Mouse (Mus musculus) liver, postnatal 0 days (tissue): ENCODE results near the gene Rfx1. TPM values are rescaled to one million over a fixed set of nuclear protein-coding genes. Genes with fewer than 3 reads are reported as not detected.

Experiments used
- ATAC-seq: fragments of 200-750 bp; cut with Nextera tagmentation; 2 replicates; pipeline ENCODE4 v1.8.0; 2017; ENCODE audit warnings: mild to moderate bottlenecking, moderate library complexity
- DNase-seq: peaks from one replicate; pipeline ENCODE4 v3.0.0-alpha.2; 2016
- H3K27ac ChIP-seq: fragments of 300-500 bp; sonication (generic); 2 replicates; pipeline ENCODE4 v1.5.1; 2014; ENCODE audit warnings: antibody characterized with exemption, moderate library complexity, mild to moderate bottlenecking, low read depth
- H3K27me3 ChIP-seq: fragments of 300-500 bp; sonication (generic); 2 replicates; pipeline ENCODE4 v1.6.1; 2014; ENCODE audit warnings: low read length, control low read depth, mixed read lengths; ENCODE audit not compliant: insufficient read depth
- H3K36me3 ChIP-seq: fragments of 300-500 bp; sonication (generic); replicated peaks from 2 replicates; pipeline ENCODE4 v1.6.1; 2014; ENCODE audit warnings: mild to moderate bottlenecking, control low read depth, low read length, moderate library complexity, mixed read lengths; ENCODE audit not compliant: insufficient read depth
- H3K4me1 ChIP-seq: fragments of 300-500 bp; sonication (generic); 2 replicates; pipeline ENCODE4 v1.6.1; 2014; ENCODE audit warnings: antibody characterized with exemption, mild to moderate bottlenecking, control low read depth; ENCODE audit not compliant: insufficient read depth
- H3K4me2 ChIP-seq: fragments of 300-500 bp; sonication (generic); 2 replicates; pipeline ENCODE4 v1.6.1; 2014; ENCODE audit warnings: low read depth, mild to moderate bottlenecking, low read length, moderate library complexity, mixed read lengths
- H3K4me3 ChIP-seq: fragments of 300-500 bp; sonication (generic); 2 replicates; pipeline ENCODE4 v1.5.1; 2014; ENCODE audit warnings: low read depth, low read length
- H3K9ac ChIP-seq: fragments of 300-500 bp; sonication (generic); replicated peaks from 2 replicates; pipeline ENCODE4 v1.6.1; 2014; ENCODE audit warnings: mild to moderate bottlenecking, moderate library complexity
- H3K9me3 ChIP-seq: fragments of 300-500 bp; sonication (generic); 2 replicates; pipeline ENCODE4 v1.6.1; 2016; ENCODE audit warnings: mild to moderate bottlenecking, control low read depth, low read length, mixed read lengths
- CTCF ChIP-seq: sonication (generic); IDR thresholded peaks from 2 replicates; pipeline ENCODE4 v1.5.1; 2016; ENCODE audit warnings: antibody characterized with exemption, low read depth
- EP300 ChIP-seq: IDR thresholded peaks from 2 replicates; pipeline ENCODE4 v1.6.1; 2016; ENCODE audit warnings: antibody characterized with exemption, low read depth, mild to moderate bottlenecking
- WGBS: fragments of 180-500 bp; shearing (Covaris S2); extraction: QIAGEN DNeasy Blood & Tissue Kit; methylation state at CpG from one replicate; pipeline ENCODE4 v1.1.7; 2014; ENCODE audit not compliant: insufficient replicate concordance; 5-methylcytosine and 5-hydroxymethylcytosine counted together
- polyA plus RNA-seq: library from polyadenylated mRNA; unstranded; fragments of >200 nt; fragmentation: Nextera tagmentation; extraction: Ambion mirVana; gene quantifications from 2 replicates; pipeline ENCODE4 v1.2.1, GENCODE M21; 2015

The Rfx1 gene
- polyA plus RNA-seq, 1 experiment from 2014 or later: 1.5 TPM

DNA sequence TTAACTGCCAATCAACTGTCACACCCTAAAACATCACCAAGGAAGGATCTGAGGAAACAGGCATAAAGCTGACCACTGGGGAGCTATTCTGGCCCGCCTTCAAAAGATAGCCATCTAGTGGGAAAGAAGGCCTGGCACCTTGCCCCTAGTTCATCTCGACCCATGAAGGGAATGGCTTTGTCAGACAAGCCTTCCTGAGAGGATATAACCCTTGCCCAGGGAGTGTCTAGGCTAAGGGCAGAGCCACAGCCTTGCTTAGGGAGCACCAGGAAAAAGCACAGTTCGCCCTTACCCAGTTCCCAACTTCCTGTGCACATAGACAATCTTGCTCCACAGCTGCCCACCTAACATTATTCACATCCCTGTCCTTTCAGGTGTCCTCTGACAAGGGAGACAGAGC, 37.0 kb downstream of the Rfx1 start:
- Histone ChIP-seq H3K27me3 (no peaks in the 10 kb centered on the region), H3K36me3 (peaks cover 3% of the 10 kb centered on the region), H3K27ac (no peak overlapping the region), H3K9me3 (no peaks in the 10 kb centered on the region), H3K4me1 (peaks cover 23% of the 10 kb centered on the region), H3K4me3 (peak overlapping the region; percentile 80), H3K9ac (peak overlapping the region; percentile 74), H3K4me2 (peak overlapping the region; percentile 86)
- ATAC-seq: no peak
- WGBS: 47% methylated on average over 3 of the region's 3 CpGs
- DNase-seq: no peak
- TF ChIP-seq CTCF (no peak), EP300 (no peak)

DNA sequence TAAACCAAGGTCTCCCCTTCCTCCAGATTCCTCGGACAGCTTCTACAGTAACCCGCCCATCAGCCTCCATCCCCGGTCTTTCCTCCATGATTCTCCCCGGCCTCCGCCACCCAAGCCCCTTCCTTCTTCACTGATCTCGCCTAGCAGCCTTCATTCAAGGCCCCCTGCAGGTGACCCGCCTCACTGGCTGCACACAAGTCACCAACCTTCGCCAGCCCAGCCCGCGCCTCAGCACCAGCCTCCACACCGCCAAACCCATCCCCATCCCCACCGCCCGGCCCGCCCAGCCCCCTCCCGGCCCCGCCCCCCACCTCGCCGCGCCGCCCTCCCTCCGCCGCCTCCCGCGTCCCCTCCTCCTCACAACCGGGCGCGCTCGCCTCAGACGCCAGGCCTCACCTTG, 37.6 kb downstream of the Rfx1 start:
- Histone ChIP-seq H3K9me3 (no peaks in the 10 kb centered on the region), H3K4me3 (peak overlapping the region; percentile 80), H3K9ac (peak overlapping the region; percentile 74), H3K27me3 (no peaks in the 10 kb centered on the region), H3K36me3 (peaks cover 1% of the 10 kb centered on the region; the same call in 1 of the 2 replicates), H3K27ac (peak overlapping the region; percentile 84), H3K4me1 (peaks cover 23% of the 10 kb centered on the region), H3K4me2 (peak overlapping the region; percentile 86)
- under 1% methylated on average over 27 of the region's 29 CpGs for WGBS
- ATAC-seq: peak; percentile 57
- peak; percentile 80 for DNase-seq
- TF ChIP-seq CTCF (peak; percentile 50), EP300 (no peak)

DNA sequence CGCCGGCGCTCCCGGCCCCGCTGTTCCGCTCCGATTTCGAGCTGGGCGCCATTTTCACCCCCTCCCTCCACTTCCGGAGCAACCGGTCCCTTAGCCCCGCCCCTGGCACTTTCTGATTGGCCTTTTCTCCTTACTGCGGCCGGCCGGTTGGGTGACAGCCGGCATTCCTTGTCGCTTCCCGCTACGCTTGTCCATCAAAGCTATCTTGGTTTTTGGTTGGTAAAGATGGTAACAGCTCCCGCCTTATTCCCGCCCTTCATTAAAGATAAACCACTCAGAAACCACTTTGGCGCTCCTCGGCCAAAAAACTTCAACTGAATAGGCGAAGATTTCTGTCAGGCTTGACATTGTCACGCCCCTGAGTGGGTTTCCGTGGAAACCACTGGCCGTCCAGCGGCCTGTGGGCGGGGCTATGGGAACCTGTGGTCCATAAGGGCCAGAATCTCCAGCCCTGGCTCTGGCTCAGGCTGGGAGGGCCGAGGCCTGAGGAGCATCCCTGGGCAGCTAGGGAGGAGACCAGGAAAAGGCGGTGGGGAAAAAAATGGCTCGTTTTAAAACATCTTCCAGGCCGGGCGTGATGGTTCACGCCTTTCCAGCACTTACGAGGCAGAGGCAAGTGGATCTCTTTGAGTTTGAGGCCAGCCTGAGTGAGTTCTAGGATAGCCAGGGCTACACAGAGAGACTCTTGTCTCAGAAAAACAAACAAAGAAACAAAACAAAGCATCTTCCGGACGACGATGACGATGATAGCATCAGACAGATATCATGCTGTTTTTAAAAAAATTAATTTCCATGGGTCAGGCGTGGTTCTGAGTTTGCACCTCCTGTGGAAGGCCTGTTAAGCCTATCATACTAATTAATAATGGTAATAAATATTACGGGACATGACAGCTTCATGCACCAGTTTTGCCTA, 38.3 kb downstream of the Rfx1 start, which contains the start of gene Dcaf15:
Gene Dcaf15, minus strand, starts transcription at position 72 of the 913 bp plus-strand sequence.
- peak within 1 kb of the TSS; percentile 74 for H3K9ac ChIP-seq
- H3K27ac ChIP-seq: peak within 1 kb of the TSS; percentile 84
- DNase-seq (peak; percentile 98), ATAC-seq (peak; percentile 97)
- peaks cover 23% of the 10 kb centered on the region for H3K4me1 ChIP-seq
- H3K4me3 ChIP-seq: peak within 1 kb of the TSS; percentile 80
- no peaks in the 10 kb centered on the region for H3K9me3 ChIP-seq
- WGBS: 10% methylated on average over 42 of the region's 42 CpGs
- no peaks in the 10 kb centered on the region for H3K27me3 ChIP-seq
- H3K36me3 ChIP-seq: no peaks in the 10 kb centered on the region; the same call in 1 of the 2 replicates
- peak within 1 kb of the TSS; percentile 86 for H3K4me2 ChIP-seq
- no peak for TF ChIP-seq CTCF
- TF ChIP-seq EP300: peak; percentile 41

GRCm38 (mm10) chr8:84105676-84106075, 39.0 kb downstream of the Rfx1 start:
- DNase-seq (no peak), ATAC-seq (no peak)
- Histone ChIP-seq H3K36me3 (no peaks in the 10 kb centered on the region), H3K27me3 (no peaks in the 10 kb centered on the region), H3K4me3 (no peak overlapping the region), H3K9ac (no peak overlapping the region), H3K4me2 (no peak overlapping the region; the same call in 1 of the 2 replicates), H3K27ac (no peak overlapping the region), H3K9me3 (no peaks in the 10 kb centered on the region), H3K4me1 (peaks cover 23% of the 10 kb centered on the region)
- no peak for TF ChIP-seq CTCF
- WGBS: 76% methylated on average over 2 of the region's 2 CpGs

DNA sequence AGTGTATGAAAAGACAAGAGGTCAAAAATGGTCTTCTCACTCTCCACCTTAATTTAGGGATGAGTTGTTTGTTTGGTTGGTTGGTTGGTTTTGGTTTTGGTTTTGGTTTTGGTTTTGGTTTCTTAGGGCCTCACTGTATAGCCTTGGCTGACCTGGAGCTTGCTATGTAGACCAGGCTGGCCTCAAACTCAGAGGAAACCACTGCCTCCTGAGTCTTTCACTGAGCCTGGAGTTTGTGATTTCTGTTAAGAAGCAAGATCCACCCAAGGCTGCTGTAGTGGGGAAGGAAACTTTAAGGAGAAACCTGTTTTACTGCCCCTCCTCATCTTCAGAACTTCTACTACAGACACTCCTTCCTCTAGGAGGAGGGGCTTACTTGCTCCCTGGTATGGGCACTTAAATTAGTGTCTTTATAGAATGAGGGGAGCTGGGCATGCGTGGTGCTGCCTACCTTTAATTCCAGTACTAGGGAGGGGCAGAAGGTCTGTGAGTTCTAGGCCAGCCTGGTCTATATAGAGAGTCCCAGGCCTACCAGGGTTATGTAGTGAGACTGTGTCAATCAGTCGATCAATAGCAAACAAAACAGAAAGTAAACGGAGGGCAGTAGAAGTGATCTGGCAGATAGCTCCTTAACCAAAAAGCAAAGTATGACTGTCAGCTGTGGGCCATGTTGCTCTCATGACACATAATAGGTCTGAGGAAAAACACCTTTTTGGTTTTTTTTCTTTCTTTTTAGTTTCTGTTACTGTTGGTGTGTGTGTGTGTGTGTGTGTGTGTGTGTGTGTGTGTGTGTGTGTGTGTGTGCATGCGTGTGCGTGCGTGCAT, 39.8 kb downstream of the Rfx1 start:
- H3K36me3 ChIP-seq: no peaks in the 10 kb centered on the region
- no peak overlapping the region for H3K9ac ChIP-seq
- no peaks in the 10 kb centered on the region for H3K9me3 ChIP-seq
- no peak for ATAC-seq
- H3K27ac ChIP-seq: no peak overlapping the region
- H3K4me1 ChIP-seq: peaks cover 23% of the 10 kb centered on the region
- no peak overlapping the region for H3K4me3 ChIP-seq
- no peak overlapping the region for H3K4me2 ChIP-seq
- DNase-seq: no peak
- no peak for TF ChIP-seq CTCF
- TF ChIP-seq EP300: no peak
- WGBS: 86% methylated on average over 6 of the region's 6 CpGs
- H3K27me3 ChIP-seq: no peaks in the 10 kb centered on the region

DNA sequence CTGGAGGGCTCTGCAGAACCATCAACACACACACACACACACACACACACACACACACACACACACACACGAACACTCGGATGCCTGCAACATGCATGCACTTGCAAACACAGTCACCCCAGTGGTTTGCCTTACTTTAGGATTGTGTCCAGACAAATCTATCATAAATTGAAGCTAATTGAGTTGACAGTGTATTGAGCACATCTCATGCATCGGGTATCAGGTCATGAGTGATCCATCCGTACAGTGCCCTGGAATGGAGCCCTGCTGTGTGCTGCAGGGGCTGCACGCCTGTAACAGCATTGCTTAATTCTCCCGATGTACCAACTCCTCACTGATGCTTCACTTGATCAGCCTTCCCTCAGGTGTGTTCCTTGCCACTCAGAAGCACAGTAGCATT, 49.0 kb downstream of the Rfx1 start:
- Histone ChIP-seq H3K27ac (no peak overlapping the region), H3K9ac (no peak overlapping the region), H3K36me3 (no peaks in the 10 kb centered on the region), H3K9me3 (no peaks in the 10 kb centered on the region), H3K27me3 (no peaks in the 10 kb centered on the region), H3K4me2 (no peak overlapping the region), H3K4me3 (no peak overlapping the region), H3K4me1 (no peaks in the 10 kb centered on the region)
- no peak for DNase-seq
- no peak for ATAC-seq
- WGBS: 81% methylated on average over 6 of the region's 6 CpGs
- TF ChIP-seq EP300 (no peak), CTCF (no peak)
